Mouse (Mus musculus): ENCODE data around the gene Dnajb4. TPM values are rescaled to one million over a fixed set of nuclear protein-coding genes. Genes with fewer than 3 reads are reported as not detected.

Dnajb4 gene
- total RNA-seq (2022), result 10 to 100 TPM; 43.8 to 67.3 (median 46.9) TPM

DNA sequence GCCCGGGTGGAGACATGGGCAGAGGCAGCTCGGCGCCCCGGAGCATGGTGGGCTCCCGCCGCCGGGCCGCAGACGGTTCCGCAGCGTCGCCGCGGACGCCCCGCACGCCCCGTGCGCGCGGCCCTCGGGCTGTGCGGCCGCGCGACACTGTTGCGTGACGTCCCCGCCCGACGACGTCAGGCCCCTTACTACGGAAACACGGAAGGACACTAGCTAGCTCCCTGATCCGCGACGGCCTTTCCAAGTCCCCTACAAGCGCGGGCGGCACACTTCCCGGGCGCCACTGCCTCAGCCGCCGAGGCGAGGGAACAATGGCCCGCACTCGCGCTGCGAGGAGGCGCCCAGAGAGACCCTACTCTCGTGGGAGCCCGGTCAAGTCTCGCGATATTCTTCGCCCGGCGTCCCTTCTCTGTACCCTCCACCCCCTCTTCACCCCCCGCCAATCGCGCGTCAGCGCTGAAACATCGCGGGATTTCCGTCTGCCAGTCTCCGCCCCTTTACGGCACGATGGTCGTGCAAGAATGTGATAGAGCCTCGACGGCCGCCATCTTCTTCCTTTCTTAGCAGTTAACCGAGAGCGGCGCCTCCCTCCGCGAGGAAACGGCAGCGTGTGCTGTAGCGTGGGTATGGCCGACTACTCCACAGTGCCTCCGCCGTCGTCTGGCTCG, at the start of gene Dnajb4, which contains the start of gene Fubp1:
Dnajb4 (minus strand) TSS at position 336 of the 668 bp plus-strand sequence.
Fubp1 (plus strand) TSS at position 456 of the 668 bp plus-strand sequence.
- DNase-seq (ENCODE audit: low spot score in 2 of 2), result peak; percentile 99

DNA sequence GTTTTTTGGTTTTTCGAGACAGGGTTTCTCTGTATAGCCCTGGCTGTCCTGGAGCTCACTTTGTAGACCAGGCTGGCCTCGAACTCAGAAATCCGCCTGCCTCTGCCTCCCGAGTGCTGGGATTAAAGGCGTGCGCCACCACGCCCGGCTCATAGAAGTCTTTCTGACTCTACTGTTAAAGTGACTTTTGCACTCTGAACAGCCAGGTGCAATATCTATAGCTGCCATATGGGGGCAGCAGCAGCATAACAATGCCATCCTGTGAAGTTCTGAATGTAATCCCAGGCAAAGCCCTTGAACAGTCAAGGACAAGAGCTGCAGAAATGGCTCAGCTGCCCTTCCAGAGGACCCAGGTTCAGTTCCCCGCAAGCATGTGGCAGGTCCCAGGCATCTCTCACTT, 49.3 kb upstream of the Dnajb4 start:
- DNase-seq (ENCODE audit: low spot score in 2 of 2), result peak; percentile 70

- DNase-seq (ENCODE audit: low spot score in 2 of 2), result no peak
These were observed 47.4 kb upstream of the Dnajb4 start for GRCm38 (mm10) chr3:152257528-152257927.

DNA sequence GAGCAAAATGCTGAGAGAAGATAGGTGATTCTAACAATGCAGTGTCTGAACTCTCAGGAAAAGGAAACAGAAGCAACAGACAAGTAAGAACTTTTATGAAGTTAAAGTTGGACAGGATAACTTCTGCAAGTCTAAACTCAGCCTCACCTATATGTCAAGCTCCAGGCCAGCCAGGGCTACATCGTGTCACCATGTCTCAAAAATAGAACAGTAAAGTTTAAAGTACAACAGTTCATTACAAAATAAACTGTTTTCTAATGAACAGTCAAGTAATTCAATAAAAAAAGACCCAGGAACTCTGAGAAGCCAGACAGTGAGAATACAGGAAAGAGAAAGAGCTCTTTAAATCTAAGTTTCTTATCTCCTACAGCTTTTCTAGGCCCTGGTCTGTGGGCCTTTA, 40.4 kb upstream of the Dnajb4 start:
- no peak for DNase-seq (ENCODE audit: low spot score in 2 of 2)

DNA sequence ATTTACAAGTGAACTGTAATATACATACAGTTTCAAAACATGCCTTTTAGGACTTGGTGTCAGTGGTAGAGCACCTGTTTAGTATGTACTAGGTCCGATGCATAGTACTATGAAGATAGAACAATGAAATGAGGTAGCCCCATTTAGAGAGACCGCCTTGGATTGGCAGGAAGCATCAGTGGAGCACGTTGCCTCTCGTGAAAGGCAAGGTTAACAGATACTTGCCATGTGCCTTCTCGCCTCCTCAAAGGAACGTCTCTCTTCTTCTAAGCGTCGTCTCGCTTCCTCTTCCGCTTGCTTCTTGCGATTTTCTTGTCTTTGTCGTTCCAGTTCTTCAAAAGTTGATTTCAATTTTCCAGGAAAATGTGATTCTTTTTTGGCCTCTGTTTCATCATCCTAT, 37.6 kb upstream of the Dnajb4 start:
- no peak for DNase-seq (ENCODE audit: low spot score in 2 of 2)

- DNase-seq (ENCODE audit: low spot score in 2 of 2), result no peak
These were observed 35.3 kb upstream of the Dnajb4 start for GRCm38 (mm10) chr3:152245273-152245910.

- DNase-seq (ENCODE audit: low spot score in 2 of 2), result no peak
These were observed 33.2 kb upstream of the Dnajb4 start for GRCm38 (mm10) chr3:152243304-152243703.

DNA sequence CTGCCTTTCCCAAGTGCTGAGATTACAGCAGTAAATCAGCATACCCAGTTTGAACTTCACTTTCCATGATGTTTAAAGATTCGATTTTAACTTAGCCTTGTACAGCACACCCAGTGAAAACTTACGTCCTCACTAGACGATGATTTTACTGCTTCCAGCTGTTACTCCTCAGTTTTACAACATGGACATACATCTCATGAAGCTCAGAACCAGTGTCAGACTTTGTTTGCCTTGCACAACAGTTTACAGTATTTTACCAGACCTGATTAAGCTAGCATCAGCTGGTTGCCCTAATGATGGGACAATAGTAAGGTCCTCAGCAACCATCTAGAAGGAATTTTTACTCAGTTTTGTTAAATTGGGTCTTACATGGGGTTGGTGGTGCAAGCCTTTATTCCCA, 31.0 kb upstream of the Dnajb4 start:
- no peak for DNase-seq (ENCODE audit: low spot score in 2 of 2)

- DNase-seq (ENCODE audit: low spot score in 2 of 2), result no peak
These were observed 29.5 kb upstream of the Dnajb4 start for GRCm38 (mm10) chr3:152239592-152239991.

DNA sequence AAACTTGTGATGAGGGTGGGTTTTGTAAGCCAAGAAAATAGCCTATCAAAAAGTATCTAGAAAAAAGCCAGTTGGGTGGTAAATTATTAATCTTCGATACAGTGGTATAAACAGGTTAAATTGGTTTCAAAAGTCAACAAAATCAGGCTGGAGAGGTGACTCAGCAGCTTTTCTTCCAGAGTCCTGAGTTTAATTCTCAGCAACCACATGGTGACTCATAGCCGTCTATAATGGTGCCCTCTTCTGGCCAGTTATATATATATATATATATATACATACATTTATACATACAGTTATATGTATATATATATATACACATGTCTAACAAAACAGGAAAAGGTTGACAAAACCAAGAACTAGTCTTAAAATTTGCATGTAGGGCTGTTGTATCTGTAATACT, 28.7 kb upstream of the Dnajb4 start:
- DNase-seq (ENCODE audit: low spot score in 2 of 2), result no peak

GRCm38 (mm10) chr3:152235805-152236204, 25.7 kb upstream of the Dnajb4 start:
- DNase-seq (ENCODE audit: low spot score in 2 of 2), result no peak

GRCm38 (mm10) chr3:152235238-152235637, 25.1 kb upstream of the Dnajb4 start:
- no peak for DNase-seq (ENCODE audit: low spot score in 2 of 2)

GRCm38 (mm10) chr3:152231333-152232100, 21.4 kb upstream of the Dnajb4 start:
- no peak for DNase-seq (ENCODE audit: low spot score in 2 of 2)

GRCm38 (mm10) chr3:152229271-152229670, 19.2 kb upstream of the Dnajb4 start:
- no peak for DNase-seq (ENCODE audit: low spot score in 2 of 2)

DNA sequence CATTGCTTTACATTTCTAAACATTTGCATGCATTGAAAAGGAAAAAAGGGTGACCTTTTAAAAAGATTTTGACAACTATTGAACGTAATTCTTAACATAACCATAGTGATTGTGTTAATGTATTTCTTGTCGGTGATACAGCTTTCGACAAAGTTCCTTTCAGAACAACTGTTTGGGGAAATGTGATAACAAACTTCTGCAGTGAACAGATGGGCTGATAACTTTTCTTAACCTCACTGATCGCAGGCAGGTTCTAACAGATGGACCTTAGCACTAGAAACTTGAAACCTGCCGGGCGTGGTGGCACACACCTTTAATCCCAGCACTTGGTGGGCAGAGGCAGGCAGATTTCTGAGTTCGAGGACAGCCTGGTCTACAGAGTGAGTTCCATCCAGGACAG, 18.7 kb upstream of the Dnajb4 start:
- DNase-seq (ENCODE audit: low spot score in 2 of 2), result no peak

DNA sequence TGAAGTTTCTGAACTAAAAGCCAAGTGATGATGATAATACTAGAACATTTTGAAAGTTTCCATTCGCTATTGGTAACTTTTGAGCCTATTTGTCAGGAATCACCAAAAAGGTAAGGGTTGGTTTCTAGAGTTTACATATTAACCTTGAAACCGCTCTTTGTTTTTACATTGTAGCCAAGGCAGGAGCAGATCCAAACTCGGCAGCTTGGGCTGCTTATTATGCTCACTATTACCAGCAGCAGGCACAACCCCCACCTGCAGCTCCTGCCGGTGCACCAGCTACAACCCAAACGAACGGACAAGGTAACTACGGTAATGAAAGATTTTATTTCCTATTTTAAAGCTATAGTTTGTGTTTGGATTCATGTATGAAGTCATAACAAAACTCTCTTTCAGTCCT, 15.8 kb upstream of the Dnajb4 start:
- no peak for DNase-seq (ENCODE audit: low spot score in 2 of 2)

DNA sequence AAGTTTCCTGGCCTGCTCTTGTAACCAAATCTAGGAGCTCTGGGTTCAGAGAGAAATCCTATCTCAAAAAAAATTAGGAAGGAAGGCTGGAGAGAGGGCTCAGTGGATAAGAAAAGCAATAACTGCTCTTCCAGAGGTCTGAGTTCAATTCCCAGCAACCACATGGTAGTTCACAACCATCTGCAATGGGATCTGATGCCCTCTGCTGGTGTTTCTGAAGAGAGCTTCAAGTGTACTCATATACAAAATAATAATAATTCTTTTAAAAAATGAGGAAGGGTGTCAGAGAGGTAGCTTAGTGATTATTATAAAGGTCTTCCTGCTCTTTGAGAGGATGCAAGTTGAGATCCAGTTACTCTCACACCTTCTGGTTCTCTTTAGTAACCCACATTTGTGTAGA, 14.8 kb upstream of the Dnajb4 start:
- DNase-seq (ENCODE audit: low spot score in 2 of 2), result no peak

GRCm38 (mm10) chr3:152213416-152213815, 3.3 kb upstream of the Dnajb4 start:
- no peak for DNase-seq (ENCODE audit: low spot score in 2 of 2)

DNA sequence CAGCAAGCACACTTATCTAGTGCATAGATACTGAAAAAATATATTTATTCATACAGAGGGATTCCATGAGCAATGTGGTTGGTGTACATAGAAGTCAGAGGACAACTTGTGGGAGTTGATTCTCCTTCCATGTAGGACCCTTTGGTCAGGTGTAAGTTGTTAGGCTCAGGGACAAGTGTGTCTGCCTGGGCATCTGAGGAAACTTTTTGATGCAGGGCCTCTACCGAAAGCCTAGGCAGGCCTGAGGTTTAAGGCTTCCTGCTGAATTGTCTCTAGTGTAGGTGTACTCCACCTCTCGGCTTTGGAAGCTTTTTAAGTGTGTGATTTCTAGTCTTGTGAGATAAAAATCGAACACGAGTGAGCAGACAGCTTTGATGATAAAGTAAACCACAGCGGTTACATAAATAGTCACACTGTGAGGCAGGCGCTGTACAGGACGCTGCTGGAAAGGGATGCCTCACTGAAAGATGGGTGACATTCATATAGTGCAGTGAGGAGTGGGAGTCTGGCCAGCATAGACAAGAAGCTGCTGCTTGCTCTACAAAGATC, 1.7 kb upstream of the Dnajb4 start:
- no peak for DNase-seq (ENCODE audit: low spot score in 2 of 2)

DNA sequence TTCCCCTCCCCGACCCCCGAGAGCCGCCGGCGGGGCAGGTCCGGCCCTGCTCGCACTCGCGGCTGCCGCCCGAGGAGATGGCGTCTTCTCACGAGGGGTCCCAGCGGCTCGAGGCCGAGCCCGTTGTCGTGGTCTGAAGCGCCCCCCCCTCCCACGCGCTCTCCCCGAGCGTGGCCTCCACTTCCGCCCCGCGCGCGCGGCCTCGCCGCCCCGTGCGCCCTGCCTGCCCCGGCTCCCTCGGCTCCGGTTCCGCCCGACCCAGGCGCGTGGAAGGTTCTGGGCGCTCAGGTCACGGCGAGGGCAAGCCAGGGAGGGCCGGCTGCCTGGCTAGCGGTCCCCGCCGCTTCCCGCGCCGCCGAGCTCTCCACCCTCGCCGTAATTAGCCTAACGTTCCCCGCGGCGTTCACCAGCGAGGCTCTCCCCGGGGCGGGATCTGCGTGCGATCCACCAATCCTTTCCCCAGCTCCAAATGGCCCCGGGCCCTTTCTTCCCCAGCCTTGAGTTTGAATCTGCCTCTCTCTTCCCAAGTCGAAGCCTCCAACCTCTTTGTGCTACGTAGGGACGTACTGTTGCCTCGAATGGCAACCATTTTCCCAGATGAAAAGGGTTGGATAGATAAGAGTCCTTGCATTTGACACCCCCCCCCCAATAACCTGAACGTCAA, 758 bp upstream of the Dnajb4 start:
- peak; percentile 17 to 37 for DNase-seq (ENCODE audit: low spot score in 2 of 2)

GRCm38 (mm10) chr3:152209177-152209966, 730 bp downstream of the Dnajb4 start:
- peak in 1 of 2 experiments; percentile 19 for DNase-seq (ENCODE audit: low spot score in 2 of 2)

Data from gastrocnemius, adult 8-10 months (tissue).